Mouse (Mus musculus): ENCODE results near the gene Ccdc171.
"Not testable (repeated sequence)": the region's sequence is repeated elsewhere in the genome, so short reads cannot be mapped to it uniquely, and the experiment has no call there.

Gene Ccdc171

DNA sequence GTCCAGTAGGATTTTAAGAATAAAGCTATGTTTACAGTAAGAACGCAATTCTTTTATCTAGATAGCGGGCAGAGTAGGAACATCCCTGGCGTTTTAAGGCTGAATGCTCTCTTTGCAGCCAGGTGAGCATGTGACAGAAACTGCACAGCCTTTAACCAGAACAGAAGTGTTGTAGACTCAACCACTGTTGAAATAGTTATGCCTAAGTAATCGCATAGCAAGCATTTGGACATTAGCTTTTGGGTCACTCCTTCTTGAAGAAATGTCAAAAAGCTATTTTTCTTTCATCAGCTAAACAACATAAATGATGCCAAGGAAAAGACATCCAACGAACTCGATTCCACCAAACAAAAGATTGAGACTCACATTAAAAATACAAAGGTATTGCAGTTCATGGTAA, 131.7 kb downstream of the Ccdc171 start:
- no peak for DNase-seq

DNA sequence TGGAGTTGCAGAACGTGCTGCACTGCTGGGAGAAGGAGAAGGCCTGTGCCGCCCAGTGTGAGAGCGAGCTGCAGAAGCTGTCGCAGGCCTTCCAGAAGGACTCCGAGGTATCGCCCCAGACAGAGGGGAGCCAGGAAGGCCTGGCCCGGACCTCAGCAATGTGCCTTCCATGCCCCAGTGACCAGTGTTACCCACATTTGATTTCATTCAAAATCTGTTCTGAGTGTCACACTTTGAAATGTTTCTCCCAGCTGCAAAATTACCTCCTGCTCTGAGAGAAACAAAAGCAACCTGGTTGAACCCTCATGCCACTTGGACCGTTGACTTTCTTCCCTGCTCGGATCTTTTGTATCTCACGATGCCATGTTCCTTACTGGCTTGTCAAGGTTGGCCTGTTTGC, 133.1 kb downstream of the Ccdc171 start:
- DNase-seq = no peak

- no peak for DNase-seq
These were observed 134.1 kb downstream of the Ccdc171 start for GRCm38 (mm10) chr4:83659411-83659810.

GRCm38 (mm10) chr4:83661519-83662271, 136.3 kb downstream of the Ccdc171 start:
- no peak for DNase-seq

- DNase-seq = no peak
These were observed 137.0 kb downstream of the Ccdc171 start for GRCm38 (mm10) chr4:83662301-83662700.

DNA sequence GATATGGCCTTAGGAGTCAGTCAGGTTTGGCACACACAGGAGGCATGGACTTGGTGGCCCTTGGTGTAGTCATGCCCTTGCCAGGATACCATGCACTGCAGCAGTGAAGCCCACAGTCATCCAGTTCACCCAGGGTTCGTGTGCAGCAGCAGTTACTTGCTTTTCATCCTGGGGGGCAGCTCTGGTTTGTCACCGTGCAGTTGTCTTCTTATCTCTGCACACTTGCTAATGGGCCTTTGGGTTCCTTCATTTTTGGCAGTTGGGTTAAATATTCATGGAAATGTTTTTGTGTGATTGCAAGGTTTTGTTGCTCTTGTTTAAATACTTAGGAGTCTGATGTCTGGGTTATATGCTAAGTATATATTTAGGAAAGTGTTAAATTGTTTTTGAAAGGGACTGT, 144.2 kb downstream of the Ccdc171 start:
- DNase-seq = no peak

DNA sequence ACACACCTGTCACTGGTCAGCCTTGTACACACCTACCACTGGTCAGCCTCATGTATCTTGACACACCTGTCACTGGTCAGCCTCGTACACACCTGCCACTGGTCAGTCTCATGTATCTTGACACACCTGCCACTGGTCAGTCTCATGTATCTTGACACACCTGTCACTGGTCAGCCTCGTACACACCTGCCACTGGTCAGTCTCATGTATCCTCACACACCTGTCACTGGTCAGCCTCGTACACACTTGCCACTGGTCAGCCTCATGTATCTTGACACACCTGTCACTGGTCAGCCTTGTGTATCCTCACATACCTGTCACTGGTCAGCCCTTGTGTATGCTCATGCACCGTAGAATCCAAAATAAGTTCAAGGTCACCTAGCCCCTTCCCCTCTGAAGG, 150.0 kb downstream of the Ccdc171 start:
- DNase-seq = not testable (repeated sequence)

DNA sequence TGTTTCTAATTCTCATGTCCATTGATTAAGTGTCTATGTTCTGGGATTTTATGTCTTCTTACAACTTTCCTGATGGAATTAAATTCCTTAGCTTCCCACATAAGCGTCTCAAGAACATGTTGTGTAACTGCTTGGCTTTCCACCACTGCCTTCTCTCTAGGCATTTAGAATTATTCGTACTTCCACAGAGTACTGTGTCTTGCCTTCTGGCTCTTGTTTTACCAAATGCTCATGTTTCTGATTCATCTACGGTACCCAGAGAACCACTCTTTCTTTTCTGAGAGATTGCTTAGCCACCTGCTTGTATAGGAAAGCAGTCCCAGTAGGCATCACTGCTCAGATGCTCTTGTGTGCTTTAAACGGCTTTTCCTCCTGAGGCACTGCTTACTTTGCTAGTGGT, 151.1 kb downstream of the Ccdc171 start:
- no peak for DNase-seq

DNA sequence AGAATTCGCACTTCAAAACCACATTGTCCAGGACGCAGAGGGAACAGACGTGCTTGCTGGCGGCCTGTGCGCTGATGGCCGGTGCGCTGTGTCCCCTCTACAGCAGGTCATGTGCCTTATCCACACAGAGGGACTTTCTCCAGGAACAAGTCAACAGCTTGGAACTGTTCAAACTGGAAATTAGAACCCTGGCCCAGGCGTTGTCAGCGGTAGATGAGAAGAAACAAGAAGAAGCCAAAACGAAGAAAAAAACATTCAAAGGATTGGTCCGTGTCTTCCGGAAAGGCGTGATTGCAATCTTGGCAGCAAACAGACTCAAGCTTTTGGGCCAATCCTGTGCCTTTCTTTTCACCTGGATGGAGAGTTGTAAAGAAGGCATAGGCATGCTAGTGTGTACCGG, 155.7 kb downstream of the Ccdc171 start:
- no peak for DNase-seq

DNA sequence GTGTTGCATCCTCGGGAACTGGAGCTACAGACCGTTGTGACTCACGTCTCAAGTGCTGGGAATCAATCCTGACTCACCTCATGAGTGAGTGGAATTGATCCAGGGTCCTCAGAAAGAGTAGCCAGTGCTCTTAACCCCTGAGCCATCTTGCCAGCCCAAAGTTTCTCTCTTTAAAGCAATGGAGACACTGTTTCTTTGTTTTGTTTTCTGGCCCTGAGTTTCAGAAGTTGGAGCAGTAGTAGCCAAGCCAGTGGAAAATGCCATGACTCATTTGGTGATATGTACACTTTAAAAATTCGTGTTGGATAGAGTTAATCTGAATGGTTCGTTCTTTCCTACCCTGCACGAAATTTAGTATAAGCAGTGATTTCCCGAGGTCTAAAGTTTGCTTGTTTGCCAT, 157.5 kb downstream of the Ccdc171 start:
- DNase-seq = no peak

DNA sequence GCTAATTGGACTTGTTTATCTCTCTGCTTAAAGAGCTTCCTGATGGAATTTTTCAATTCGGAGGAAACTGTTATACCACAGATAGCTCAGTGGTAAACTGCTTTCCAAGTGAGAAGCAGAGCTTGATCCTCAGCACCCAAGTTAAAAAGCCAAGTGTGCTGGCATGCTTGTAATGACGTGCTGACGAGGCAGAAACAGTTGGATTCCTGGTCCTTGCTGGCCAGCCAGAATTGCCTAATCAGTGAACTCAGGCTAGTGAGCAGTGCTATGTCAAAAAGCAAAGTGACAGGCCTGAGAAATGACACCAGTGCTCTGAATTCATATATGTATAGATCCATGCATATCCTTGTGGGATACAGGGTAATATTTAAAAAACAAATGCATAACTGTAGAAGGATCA, 174.8 kb downstream of the Ccdc171 start:
- DNase-seq = no peak

GRCm38 (mm10) chr4:83716996-83717395, 191.7 kb downstream of the Ccdc171 start:
- no peak for DNase-seq

GRCm38 (mm10) chr4:83719816-83720215, 194.5 kb downstream of the Ccdc171 start:
- no peak for DNase-seq

DNA sequence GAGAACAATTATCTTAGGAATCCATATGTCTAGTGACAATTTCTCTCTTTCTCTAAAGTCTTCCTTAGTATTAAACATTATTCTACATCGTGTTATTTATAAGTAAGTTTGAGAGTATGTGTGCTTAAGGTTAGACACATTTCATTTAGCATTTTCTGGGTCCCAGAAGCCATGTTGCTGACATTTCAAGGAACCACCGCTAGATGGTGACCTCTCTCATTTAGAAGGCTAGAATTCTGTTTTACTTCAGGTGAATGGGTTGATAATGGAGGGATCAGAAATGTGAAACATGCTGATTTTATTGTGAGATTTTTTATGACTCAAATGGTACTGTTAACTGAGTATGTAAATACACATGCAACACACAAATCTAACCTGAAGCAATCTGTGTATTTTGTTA, 199.8 kb downstream of the Ccdc171 start:
- DNase-seq = peak; percentile 27 to 38

GRCm38 (mm10) chr4:83739137-83739890, 214.0 kb downstream of the Ccdc171 start:
- no peak for DNase-seq

DNA sequence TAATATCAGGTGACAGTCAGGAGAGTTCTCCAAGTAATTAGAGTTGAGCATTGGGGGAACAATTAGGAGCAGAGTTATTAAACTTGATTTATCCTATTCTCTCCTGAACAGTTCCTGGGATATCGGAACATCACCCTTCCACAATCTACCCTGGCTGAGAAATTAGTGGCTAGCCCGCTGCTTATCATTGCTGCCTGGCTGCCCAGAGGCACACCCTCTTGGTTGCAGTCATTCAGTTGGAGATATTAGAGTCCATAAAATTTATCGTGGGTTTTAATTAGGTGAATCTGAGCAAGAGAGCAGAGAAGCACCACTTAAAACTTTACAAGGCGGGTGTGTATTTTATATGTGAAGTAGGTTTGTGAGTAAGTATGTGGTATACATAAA, 214.5 kb downstream of the Ccdc171 start:
- DNase-seq = no peak

DNA sequence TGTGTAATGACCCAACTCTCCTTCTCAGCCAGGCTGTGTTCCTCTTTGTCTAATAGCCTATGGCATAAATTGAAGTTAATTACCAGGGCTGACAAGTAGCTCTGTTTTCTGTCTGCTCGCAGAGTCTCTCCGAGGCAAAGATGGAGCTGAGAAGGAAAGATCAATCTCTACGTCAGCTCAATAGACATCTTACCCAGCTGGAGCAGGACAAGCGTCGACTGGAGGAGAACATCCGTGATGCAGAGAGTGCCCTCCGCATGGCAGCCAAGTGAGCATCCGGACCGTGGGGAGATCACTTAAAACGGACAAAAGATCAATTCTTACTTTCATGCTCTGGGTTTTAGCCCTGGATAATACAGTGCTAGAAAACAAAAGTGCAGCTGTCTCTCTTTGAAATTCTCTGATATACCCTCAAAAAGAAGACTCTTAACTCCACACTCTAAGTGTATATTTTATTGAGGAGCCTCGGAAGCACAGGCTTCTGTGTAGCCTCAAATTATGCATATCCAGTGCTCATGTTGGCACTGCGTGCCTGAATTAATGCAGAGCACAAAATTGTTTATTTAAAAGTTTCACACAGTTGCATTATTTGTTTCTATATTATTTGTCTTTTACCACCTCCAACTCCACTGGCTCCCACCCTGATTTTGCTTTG, 217.6 kb downstream of the Ccdc171 start:
- no peak for DNase-seq

DNA sequence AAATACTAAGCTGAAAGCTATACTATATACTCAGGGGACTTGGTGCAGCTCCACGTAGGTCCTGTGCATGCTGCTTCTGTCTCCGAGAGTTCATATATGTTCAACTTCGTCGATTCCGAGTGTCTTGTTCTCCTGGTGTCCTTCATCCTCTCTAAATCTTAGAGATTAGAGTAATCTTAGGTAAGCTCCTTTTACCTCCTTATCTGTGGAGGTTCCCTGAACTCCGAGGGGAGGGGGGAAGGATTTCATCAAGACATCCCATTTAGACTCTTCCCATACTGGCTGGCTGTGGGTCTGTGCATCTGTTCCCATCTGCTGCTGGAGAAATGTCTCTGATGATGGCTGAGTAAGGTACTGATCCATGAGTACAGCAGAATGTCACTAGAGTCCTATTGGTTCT, 249.8 kb downstream of the Ccdc171 start:
- no peak for DNase-seq

DNA sequence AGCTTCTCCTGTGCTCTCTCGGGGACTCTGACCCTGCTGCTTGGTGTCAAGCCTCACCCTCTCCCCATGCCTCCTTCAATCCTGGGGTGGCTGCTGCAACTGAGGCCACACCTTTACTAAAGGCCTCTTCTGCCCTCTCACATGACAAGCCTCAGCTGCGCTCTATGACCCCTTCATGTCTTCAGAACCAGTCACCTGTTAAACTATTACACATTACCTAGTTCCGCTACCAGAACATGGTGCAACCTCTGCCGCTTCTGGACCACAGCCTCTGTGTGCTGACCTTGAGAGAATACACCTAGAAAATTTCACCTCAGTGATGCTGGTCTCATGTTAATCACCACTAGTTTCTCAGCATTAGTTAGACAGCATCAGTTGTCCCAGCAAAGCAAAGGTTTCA, 254.7 kb downstream of the Ccdc171 start:
- DNase-seq = no peak

- no peak for DNase-seq
These were observed 259.8 kb downstream of the Ccdc171 start for GRCm38 (mm10) chr4:83785115-83785514.

- no peak for DNase-seq
These were observed 266.5 kb downstream of the Ccdc171 start for GRCm38 (mm10) chr4:83791811-83792210.

DNA sequence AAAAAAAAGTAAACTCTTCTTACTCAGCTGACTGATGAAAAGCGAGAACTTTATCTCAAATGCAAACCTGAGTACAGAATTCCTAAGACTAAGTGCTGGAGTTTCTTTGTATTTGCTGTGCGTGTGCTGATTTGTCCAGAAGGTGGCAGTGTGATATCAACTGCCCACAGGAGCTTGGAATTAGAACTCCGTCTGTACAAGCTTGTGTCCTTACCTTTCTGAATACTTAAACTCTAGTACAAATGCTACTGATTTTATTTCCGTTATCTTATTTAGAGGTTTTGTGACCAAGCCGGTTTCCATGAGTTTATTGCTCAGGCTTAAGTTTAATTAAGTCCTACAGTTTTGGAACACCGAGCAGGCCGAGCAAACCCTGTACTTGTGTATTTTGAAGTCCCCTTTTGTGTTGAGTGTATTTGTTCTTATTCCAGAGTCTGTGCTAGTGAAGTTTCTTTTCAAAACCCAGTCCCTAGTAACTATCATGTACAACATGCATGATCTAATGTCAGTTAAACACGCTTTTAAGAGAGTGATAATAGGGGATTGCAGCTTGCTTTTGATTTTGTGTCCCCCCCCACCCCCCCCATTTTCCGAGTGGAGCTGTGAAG, 269.1 kb downstream of the Ccdc171 start:
- DNase-seq = peak; percentile 70 to 79

GRCm38 (mm10) chr4:83794930-83795459, 269.6 kb downstream of the Ccdc171 start:
- DNase-seq = no peak

Measured in cerebellum, postnatal 14 days (tissue).